Mouse (Mus musculus) embryonic facial prominence, embryonic 11.5 days (tissue): ENCODE measurements around the gene Ufl1. TPM values are rescaled to one million over a fixed set of nuclear protein-coding genes. Genes with fewer than 3 reads are reported as not detected.
"Not testable (repeated sequence)": the region's sequence is repeated elsewhere in the genome, so short reads cannot be mapped to it uniquely, and the experiment has no call there.

ENCODE experiments used
- ATAC-seq: fragments of 200-750 bp; cut with Nextera tagmentation; replicated peaks from 2 replicates; pipeline ENCODE4 v1.8.0; 2017; ENCODE audit warnings: low read depth; ENCODE audit not compliant: insufficient number of reproducible peaks, low FRiP score, low TSS enrichment
- DNase-seq: peaks from one replicate; pipeline ENCODE4 v3.0.0-alpha.2; 2015; ENCODE audit warnings: low spot score
- H3K27ac ChIP-seq: fragments of 300-500 bp; sonication (generic); replicated peaks from 2 replicates; pipeline ENCODE4 v1.5.1; 2014; ENCODE audit warnings: mild to moderate bottlenecking, low read depth, low read length, control low read depth
- H3K27me3 ChIP-seq: fragments of 300-500 bp; sonication (generic); 2 replicates; pipeline ENCODE4 v1.6.1; 2014; ENCODE audit warnings: mild to moderate bottlenecking, low read length, moderate library complexity, mixed read lengths; ENCODE audit not compliant: control insufficient read depth, insufficient read depth
- H3K36me3 ChIP-seq: fragments of 300-500 bp; sonication (generic); replicated peaks from 2 replicates; pipeline ENCODE4 v1.6.1; 2014; ENCODE audit warnings: low read depth, mild to moderate bottlenecking, low read length, moderate library complexity, mixed read lengths; ENCODE audit not compliant: control insufficient read depth, insufficient read depth
- H3K4me1 ChIP-seq: fragments of 300-500 bp; sonication (generic); 2 replicates; pipeline ENCODE4 v1.6.1; 2014; ENCODE audit warnings: low read length, mixed read lengths; ENCODE audit not compliant: control insufficient read depth, insufficient read depth
- H3K4me2 ChIP-seq: fragments of 300-500 bp; sonication (generic); 2 replicates; pipeline ENCODE4 v1.6.1; 2014; ENCODE audit warnings: low read depth, mild to moderate bottlenecking, control low read depth, low read length, moderate library complexity
- H3K4me3 ChIP-seq: fragments of 300-500 bp; sonication (generic); 2 replicates; pipeline ENCODE4 v1.5.1; 2014; ENCODE audit warnings: low read depth, low read length, control low read depth
- H3K9ac ChIP-seq: fragments of 300-500 bp; sonication (generic); replicated peaks from 2 replicates; pipeline ENCODE4 v1.6.1; 2014; ENCODE audit warnings: mild to moderate bottlenecking, control low read depth, low read length
- H3K9me3 ChIP-seq: fragments of 300-500 bp; sonication (generic); replicated peaks from 2 replicates; pipeline ENCODE4 v1.6.1; 2016; ENCODE audit warnings: mild to moderate bottlenecking, low read length, inconsistent platforms, mixed read lengths; ENCODE audit not compliant: control insufficient read depth
- WGBS: fragments of 180-500 bp; shearing (Covaris S2); extraction: QIAGEN DNeasy Blood & Tissue Kit; methylation state at CpG from one replicate; pipeline ENCODE4 v1.1.7; 2014; 5-methylcytosine and 5-hydroxymethylcytosine counted together
- polyA plus RNA-seq: library from polyadenylated mRNA; unstranded; fragments of >200 nt; fragmentation: Nextera tagmentation; extraction: Ambion mirVana; gene quantifications from 2 replicates; pipeline ENCODE4 v1.2.1, GENCODE M21; 2014

Gene Ufl1
- polyA plus RNA-seq = 35.0 and 36.6 TPM in 2 replicates

GRCm38 (mm10) chr4:25281671-25282038 is at the start of gene Ufl1:
Gene Ufl1, minus strand, starts transcription at chr4:25281821.
- H3K36me3 ChIP-seq = no peaks in the 10 kb centered on the region; the same call in 1 of the 2 replicates
- ATAC-seq (peak; percentile 99), DNase-seq (peak; percentile 96)
- peak within 1 kb of the TSS; percentile 95 for H3K9ac ChIP-seq
- peak within 1 kb of the TSS; percentile 78 for H3K4me3 ChIP-seq
- WGBS = 0% methylated on average over 30 of the region's 30 CpGs
- no peaks in the 10 kb centered on the region for H3K9me3 ChIP-seq
- H3K4me1 ChIP-seq = no peaks in the 10 kb centered on the region
- no peaks in the 10 kb centered on the region for H3K27me3 ChIP-seq
- peak within 1 kb of the TSS; percentile 44 for H3K4me2 ChIP-seq
- H3K27ac ChIP-seq = peak within 1 kb of the TSS; percentile 91

- no peaks in the 10 kb centered on the region for H3K4me1 ChIP-seq
- H3K27me3 ChIP-seq = no peaks in the 10 kb centered on the region
- no peaks in the 10 kb centered on the region for H3K9me3 ChIP-seq
- no peak overlapping the region for H3K27ac ChIP-seq
- DNase-seq (no peak), ATAC-seq (no peak)
- H3K4me3 ChIP-seq = no peak overlapping the region
- H3K36me3 ChIP-seq = no peaks in the 10 kb centered on the region
- 83% methylated on average over 3 of the region's 3 CpGs for WGBS
- H3K9ac ChIP-seq = no peak overlapping the region
- H3K4me2 ChIP-seq = no peak overlapping the region
These were observed 44.1 kb upstream of the Ufl1 start for GRCm38 (mm10) chr4:25325684-25326220.

- H3K4me1 ChIP-seq = no peaks in the 10 kb centered on the region
- ATAC-seq (no peak), DNase-seq (no peak)
- no peak overlapping the region for H3K4me2 ChIP-seq
- H3K36me3 ChIP-seq = no peaks in the 10 kb centered on the region
- H3K9ac ChIP-seq = no peak overlapping the region
- 75% methylated on average over 2 of the region's 2 CpGs for WGBS
- no peaks in the 10 kb centered on the region for H3K27me3 ChIP-seq
- H3K9me3 ChIP-seq = no peaks in the 10 kb centered on the region
- no peak overlapping the region for H3K4me3 ChIP-seq
- no peak overlapping the region for H3K27ac ChIP-seq
These were observed 41.1 kb upstream of the Ufl1 start for GRCm38 (mm10) chr4:25322631-25323178.

DNA sequence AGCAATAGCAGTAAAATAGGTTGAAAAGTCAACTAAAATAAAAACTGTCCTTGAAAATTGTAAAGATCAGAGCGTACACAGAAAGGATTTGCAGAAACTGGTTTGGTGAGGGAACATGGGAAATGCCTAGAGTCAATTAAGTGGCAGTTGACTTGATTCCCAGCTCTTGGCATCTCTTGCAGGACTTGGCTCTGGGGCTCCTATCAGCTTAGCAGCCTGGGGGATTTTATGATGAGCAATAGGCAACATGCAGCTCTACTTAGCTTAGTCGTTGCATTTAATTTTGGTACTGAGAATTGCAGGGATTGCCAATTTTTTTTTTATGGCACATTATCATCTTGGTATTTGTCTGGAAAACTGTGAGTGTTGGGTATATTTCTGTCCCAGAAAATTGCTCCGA is 32.1 kb upstream of the Ufl1 start:
- H3K4me3 ChIP-seq = no peak overlapping the region
- no peaks in the 10 kb centered on the region for H3K27me3 ChIP-seq
- H3K9me3 ChIP-seq = no peaks in the 10 kb centered on the region
- no peak overlapping the region for H3K4me2 ChIP-seq
- no peak overlapping the region for H3K27ac ChIP-seq
- H3K9ac ChIP-seq = no peak overlapping the region
- no peaks in the 10 kb centered on the region for H3K36me3 ChIP-seq
- WGBS = 86% methylated on average over 3 of the region's 3 CpGs
- no peaks in the 10 kb centered on the region for H3K4me1 ChIP-seq
- ATAC-seq (no peak), DNase-seq (no peak)

GRCm38 (mm10) chr4:25285002-25285401 is 3.4 kb upstream of the Ufl1 start:
- not testable (repeated sequence) for H3K27me3 ChIP-seq, H3K4me1 ChIP-seq, H3K9me3 ChIP-seq, DNase-seq, H3K27ac ChIP-seq, H3K36me3 ChIP-seq, H3K4me3 ChIP-seq, H3K9ac ChIP-seq, ATAC-seq, H3K4me2 ChIP-seq
- WGBS = 70% methylated on average over 1 of the region's 1 CpGs

- Histone ChIP-seq H3K4me1 (no peaks in the 10 kb centered on the region), H3K9ac (peak overlapping the region; percentile 95), H3K27ac (peak overlapping the region; percentile 91), H3K9me3 (no peaks in the 10 kb centered on the region), H3K27me3 (no peaks in the 10 kb centered on the region), H3K4me3 (peak overlapping the region; percentile 78), H3K4me2 (peak overlapping the region; percentile 44), H3K36me3 (no peaks in the 10 kb centered on the region; the same call in 1 of the 2 replicates)
- DNase-seq = peak; percentile 66
- WGBS = 2% methylated on average over 32 of the region's 32 CpGs
- ATAC-seq = peak; percentile 93
These were observed 517 bp downstream of the Ufl1 start for GRCm38 (mm10) chr4:25280938-25281670.

GRCm38 (mm10) chr4:25272861-25273627 is 8.6 kb downstream of the Ufl1 start:
- H3K36me3 ChIP-seq = peaks cover 6% of the 10 kb centered on the region
- no peak for ATAC-seq
- no peaks in the 10 kb centered on the region for H3K4me1 ChIP-seq
- no peak overlapping the region for H3K9ac ChIP-seq
- H3K4me3 ChIP-seq = no peak overlapping the region
- no peak overlapping the region for H3K27ac ChIP-seq
- no peak overlapping the region for H3K4me2 ChIP-seq
- no peaks in the 10 kb centered on the region for H3K9me3 ChIP-seq
- 91% methylated on average over 7 of the region's 7 CpGs for WGBS
- DNase-seq = no peak
- H3K27me3 ChIP-seq = no peaks in the 10 kb centered on the region
